Mouse (Mus musculus) embryonic fibroblast, embryonic 13.5 days (primary cell): Measurements from ENCODE around the gene Naxe.

ENCODE experiments used
- CTCF ChIP-seq: IDR thresholded peaks from 2 replicates; pipeline ENCODE4 v1.5.1; 2011; ENCODE audit warnings: mild to moderate bottlenecking, control low read depth, low read length, moderate library complexity, borderline replicate concordance; ENCODE audit not compliant: insufficient read depth
- POLR2A ChIP-seq: IDR thresholded peaks from 2 replicates; pipeline ENCODE4 v1.6.1; 2011; ENCODE audit warnings: low read depth, mild to moderate bottlenecking, control low read depth, low read length, moderate library complexity

DNA sequence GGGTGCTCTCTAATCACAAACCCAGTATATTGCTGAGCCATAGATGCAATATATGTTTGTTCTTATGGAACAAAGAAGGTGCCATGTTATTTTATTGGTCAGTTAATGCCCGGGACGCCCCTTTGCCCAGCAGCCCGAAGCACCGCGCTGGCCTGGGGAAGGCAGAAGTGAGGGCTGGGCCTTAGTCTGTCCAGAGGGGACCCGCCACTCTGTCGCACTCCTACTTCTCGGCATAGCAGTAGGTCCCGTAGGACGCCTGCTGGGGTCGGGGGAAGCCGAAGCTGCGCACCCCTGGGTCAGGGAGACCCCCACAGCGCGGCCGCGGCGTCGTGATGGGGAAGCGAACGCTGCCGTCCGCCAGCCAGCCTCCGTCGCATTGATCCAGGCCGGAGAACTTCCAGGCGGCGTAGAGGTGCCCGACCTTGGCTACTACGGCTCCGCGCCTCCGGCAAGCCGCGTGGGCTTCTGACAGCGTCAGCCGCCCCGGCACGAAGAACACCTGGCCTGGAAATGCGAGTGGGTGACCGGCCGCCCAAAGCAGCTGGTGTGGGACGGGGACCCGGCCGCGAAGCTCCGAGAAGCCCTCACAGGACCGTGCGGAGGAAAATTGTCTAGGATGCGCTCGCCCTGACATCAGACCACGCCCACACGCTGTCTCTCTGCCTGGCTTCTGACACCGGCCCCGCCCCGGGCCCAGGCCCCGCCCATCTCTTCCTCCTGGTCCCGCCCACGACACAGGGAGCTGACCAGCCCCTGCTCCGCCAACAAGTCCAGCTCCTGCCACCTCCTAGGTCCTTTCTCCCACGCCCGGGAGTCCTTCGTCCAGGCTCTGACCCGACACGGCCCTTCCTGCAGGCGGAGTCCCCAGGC lies 35.7 kb downstream of the Naxe start:
- no peak for TF ChIP-seq POLR2A
- TF ChIP-seq CTCF: no peak
